Mouse (Mus musculus) cerebellum, postnatal 4 days (tissue): Measurements from ENCODE around the gene Snx27.

Experiments
- DNase-seq, 2 experiments: peaks; one replicate each; pipeline ENCODE4 v3.0.0; 2022; ENCODE audit warnings: low spot score in 2 of 2, mixed read lengths in 1 of 2

The Snx27 gene

GRCm38 (mm10) chr3:94567242-94567641 lies 15.3 kb downstream of the Snx27 start:
- no peak for DNase-seq

DNA sequence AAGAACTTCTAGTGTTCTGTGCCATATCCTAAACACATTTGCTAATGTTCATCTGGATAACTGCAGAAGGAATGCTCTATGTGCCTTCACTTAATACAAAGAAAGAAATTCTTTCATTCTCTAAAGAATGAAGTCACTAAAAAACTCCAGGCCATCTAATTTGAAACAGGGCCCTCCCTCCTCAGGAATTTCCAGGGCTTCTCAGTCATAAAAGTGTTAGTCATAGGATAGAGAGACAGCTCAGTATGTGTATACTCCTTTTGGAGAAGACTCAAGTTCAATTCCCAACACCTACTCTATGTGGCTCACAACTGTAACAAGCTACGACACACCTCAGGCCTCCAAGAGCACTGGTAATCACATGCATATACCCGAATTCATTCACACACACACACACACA lies 17.0 kb downstream of the Snx27 start:
- DNase-seq, result no peak

- DNase-seq, result no peak
These were observed 17.4 kb downstream of the Snx27 start for GRCm38 (mm10) chr3:94565127-94565526.

DNA sequence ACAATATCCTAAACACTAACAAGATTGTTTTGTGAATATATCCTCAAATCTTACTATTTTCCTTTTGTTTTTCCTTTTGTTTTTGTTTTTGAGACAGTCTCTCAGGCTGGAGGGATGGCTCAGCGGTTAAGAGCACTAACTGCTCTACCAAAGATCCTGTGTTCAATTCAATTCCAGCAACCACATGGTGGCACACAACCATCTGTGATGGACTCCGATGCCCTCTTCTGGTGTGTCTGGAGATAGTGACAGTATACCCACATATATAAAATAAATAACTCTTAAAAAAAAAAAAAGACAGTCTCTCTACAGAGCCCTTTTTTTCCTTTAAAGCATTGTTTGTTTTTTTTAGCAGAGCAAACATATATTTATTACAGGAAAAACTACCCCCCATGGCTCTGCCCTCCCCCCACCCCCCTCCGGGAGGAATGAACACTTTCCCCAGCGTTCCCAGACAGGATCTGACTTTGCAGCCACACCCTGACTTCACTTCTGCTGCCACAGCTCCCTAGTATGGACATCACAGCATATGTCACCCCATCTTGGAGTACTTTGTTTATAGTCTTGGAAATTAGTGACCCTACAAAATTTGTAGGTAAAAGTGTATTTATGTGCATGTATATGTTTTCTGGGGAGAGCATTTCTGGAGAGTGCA lies 18.0 kb downstream of the Snx27 start:
- DNase-seq, result no peak

DNA sequence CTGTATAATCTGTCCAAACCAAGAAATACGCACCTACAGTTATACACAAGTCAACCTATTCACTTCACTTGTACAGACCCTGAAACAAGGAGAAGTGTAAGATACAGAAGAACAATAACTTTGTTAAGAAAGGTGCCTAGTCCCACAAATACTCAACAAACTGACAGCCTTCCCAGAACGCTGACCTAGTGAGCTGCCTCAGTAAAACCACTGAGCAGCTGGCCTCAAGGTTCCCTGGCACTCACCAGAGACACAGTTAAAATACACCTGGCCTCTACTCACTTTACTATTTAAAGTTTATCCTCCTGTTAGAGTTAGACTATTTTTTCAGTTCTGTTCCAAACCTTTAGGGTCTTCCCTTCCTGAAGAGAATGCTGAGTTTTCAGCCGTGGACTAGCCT lies 19.4 kb downstream of the Snx27 start:
- no peak for DNase-seq

- no peak for DNase-seq
These were observed 22.5 kb downstream of the Snx27 start for GRCm38 (mm10) chr3:94559931-94560429.

DNA sequence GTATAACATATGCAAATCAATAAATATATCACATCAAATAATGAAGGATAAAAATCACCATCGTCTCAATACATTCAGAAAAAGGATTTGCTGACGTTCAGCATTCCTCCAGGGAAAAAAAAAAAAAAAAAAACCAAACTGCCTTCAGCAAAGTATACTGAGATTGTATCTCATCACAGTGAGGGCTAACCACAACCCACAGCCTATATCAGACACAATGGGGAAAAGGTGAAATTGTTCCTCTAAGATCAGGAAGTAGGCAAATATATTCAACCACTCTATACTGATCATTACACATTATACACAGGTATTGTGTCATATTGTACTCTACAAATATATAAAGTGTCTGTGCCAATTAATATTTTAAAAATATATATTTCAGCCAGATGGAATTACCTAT lies 33.5 kb downstream of the Snx27 start:
- no peak for DNase-seq

- no peak for DNase-seq
These were observed 45.3 kb downstream of the Snx27 start for GRCm38 (mm10) chr3:94537187-94537586.

DNA sequence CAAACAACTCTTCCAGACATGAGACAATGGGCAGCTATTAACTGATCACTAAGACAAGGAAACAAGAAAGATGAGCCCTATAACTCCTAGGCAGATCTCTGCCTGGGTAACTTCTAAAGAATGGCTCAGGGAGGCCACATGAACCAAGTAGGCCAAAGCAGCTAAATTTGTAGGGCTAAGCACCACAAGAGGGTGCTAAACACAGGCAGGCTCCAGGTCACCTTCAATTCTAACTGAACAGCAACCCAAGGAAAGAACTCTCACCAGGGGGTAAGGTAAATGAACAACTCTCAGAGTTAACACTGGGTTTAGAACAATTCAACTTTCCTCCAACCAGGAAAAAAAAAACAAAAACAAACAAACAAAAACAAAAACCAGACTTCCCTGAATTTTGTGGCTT lies 48.5 kb downstream of the Snx27 start:
- peak in 1 of 2 experiments; percentile 4 for DNase-seq

- no peak for DNase-seq
These were observed 55.8 kb downstream of the Snx27 start for GRCm38 (mm10) chr3:94526731-94527130.

- DNase-seq, result no peak
These were observed 75.9 kb downstream of the Snx27 start for GRCm38 (mm10) chr3:94506664-94507063.

DNA sequence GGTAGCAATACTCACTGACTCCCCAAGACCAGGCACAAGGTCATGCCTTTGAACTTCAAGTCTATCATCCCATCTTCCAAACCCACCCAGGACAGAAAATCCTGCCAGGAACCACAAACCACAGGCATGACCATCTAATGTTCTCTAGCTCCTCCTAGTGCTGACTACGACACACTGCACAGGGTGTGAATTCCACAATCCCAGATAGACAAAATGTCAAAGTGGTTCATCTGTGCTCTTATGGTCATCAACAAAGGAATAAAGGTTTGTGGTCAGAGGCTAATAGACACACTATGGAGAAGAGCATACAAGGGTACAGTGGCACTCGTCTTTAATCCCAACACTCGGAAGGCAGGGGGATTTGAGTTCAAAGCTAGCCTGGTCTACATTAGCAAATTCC lies 80.3 kb downstream of the Snx27 start:
- DNase-seq, result no peak

GRCm38 (mm10) chr3:94497162-94497561 lies 85.4 kb downstream of the Snx27 start:
- DNase-seq, result no peak

DNA sequence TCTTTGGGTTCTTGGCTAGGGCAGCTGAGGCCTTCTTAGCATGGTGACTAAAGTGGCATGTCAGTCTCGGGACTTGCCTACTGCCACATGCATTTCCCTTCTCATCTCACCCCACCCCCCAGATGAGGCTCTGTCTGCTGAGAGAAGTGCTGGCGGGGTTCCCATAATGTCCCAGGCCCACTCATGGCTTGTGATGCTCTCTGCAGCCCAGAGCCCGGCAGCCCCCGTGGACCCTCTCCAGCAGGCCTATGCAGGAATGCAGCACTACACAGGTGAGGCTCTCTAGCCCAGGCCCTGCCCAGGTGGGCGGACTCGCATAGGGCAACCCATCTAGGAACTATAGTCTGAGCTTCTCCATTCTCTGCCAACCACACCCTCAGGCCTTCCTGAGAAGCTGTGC lies 94.9 kb downstream of the Snx27 start:
- DNase-seq, result no peak

GRCm38 (mm10) chr3:94485922-94486321 lies 96.6 kb downstream of the Snx27 start:
- no peak for DNase-seq

DNA sequence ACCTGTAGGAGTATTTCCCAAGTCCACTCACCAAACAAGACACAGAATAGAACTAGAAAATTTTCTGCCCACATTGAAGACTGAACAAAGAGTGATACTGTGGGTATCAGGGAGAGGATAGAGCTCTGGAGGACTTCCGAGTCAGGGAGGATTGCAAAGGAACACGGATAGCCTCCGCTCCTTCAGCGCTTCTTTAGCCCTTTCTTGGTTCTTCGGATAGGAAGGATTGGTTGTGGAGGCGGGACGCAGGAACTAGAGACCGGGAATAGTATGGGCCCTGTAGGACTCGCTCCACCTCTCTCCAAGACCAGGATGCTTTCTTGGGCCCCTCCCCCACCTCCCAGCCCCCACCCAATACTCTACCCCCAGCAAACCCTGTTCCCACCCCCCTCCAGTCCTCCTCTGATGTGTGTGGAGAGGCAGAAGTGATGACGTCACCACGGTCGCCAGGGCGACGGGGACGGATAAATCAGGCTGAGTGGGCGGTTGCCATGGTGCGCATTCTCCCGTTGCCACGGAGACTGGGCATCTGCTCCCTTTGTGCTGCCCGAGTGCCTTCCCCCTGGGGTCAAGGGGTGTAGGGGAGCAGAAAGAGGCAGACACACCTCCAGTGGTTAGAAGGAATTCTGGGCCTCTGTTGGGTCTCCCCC lies 98.6 kb downstream of the Snx27 start:
- peak; percentile 74 to 91 for DNase-seq

DNA sequence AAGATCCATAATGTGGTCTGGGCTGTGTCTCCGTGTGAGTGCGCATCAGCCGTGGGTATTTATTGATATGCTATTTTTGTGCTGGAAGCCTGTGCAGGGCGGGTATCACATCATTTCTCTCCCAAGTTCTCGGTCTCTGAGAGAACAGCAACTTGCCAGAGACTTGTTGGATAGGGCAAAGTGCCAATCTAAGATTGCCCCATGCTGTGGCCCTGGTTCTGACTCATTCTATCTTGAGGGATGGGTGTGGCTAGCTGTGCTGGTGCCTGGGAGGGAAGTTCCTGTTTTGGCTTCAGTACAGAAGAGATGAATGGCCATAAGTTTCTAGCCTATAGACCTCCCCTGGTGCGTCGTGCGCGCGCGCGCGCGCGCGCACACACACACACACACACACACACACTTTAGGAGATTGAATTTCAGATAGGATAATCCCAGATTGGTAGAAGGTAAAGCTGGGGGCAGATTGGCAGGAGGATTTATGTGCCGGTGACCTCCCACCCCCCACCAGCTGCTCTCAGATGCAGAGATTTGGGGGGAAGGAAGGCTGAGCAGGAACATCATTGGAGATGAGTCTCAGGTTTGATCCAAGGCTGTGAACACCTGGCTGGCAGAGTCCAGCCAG lies 99.6 kb downstream of the Snx27 start:
- no peak for DNase-seq

DNA sequence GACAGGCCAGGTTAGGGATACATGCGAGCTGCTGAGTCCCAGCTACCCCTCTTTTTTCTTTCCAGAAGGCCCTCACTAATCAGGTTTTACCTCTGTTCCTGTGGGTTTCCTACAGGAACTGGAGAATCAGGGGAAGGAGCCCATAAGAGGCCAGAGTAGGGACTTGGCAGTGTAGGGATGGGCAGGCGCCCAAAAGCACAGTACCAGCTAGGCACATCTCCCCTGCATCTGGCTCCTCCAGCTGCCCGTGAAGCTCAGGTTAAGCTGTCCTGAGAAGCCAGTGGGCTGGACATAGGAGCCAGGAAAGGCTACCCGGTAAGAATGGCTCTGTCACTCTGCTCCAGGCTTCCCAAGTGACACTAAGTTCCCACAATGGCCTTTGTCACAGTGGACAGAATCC lies 101.1 kb downstream of the Snx27 start:
- DNase-seq, result no peak

- DNase-seq, result no peak
These were observed 102.1 kb downstream of the Snx27 start, which contains the start of gene Riiad1 for GRCm38 (mm10) chr3:94480291-94480884. Gene Riiad1 (minus strand): TSS chr3:94480341.

DNA sequence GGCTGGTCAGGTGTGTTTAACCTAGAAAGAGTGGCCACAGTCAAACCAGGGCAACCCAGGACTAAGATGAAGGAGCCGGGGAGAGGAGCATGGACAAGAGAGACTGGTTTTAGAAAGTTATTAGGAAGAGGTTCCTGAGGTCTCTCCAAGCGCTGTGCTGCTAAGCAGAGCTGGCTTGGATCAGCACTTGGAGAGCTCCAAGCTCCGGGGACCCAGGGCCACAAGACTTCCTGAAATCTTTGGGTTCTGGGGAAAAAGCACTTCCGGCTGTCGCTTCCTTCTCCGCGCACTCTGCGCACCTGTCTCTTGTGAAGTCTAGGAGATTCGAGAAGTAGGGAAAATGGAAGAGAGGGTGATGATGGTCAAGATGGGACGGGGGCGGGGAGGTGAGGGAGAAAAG lies 103.0 kb downstream of the Snx27 start:
- DNase-seq, result no peak

- no peak for DNase-seq
These were observed 103.8 kb downstream of the Snx27 start for GRCm38 (mm10) chr3:94478591-94479169.

GRCm38 (mm10) chr3:94477981-94478422 lies 104.5 kb downstream of the Snx27 start, which contains the start of gene Celf3:
Gene Celf3 (plus strand): TSS chr3:94478295.
- peak in 1 of 2 experiments; percentile 53 for DNase-seq
